Mouse (Mus musculus) bone marrow macrophage, adult 2 months (primary cell): ENCODE measurements around the gene Tef.

Experiments used
- CTCF ChIP-seq: IDR thresholded peaks from 2 replicates; pipeline ENCODE4 v1.5.1; 2012; ENCODE audit warnings: low read depth, mild to moderate bottlenecking, low read length, moderate library complexity
- POLR2A ChIP-seq: IDR thresholded peaks from 2 replicates; pipeline ENCODE4 v1.6.1; 2012; ENCODE audit warnings: mild to moderate bottlenecking, low read depth, low read length, borderline replicate concordance

DNA sequence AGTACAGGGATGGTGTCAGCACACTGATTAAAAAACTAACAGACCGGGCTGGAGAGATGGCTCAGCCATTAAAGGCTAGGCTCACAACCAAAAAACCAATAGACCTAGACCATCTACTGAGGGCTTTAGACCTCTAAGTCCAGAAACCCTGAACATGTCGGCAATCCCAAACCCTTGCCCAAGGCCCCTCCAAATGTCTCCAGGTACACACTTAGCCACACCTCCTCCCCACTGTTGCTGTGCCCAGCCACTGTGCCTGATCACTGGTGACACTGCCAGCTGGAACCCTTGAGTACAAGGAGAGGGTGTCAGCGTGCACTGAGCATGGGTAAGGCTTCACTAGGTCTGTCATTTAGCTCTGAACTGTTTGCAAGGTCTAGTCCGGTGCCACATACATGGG, 3.8 kb upstream of the Tef start:
- TF ChIP-seq CTCF (no peak), POLR2A (no peak)
